Mouse (Mus musculus) lung, embryonic 14.5 days (tissue): ENCODE results near the gene Onecut1. TPM values are rescaled to one million over a fixed set of nuclear protein-coding genes. Genes with fewer than 3 reads are reported as not detected.

Source experiments
- ATAC-seq: fragments of 200-750 bp; cut with Nextera tagmentation; 2 replicates; pipeline ENCODE4 v1.8.0; 2017; ENCODE audit warnings: mild to moderate bottlenecking, moderate TSS enrichment, moderate library complexity; ENCODE audit not compliant: insufficient read depth
- DNase-seq: peaks from one replicate; pipeline ENCODE4 v3.0.0-alpha.2; 2015
- H3K27ac ChIP-seq: fragments of 300-500 bp; sonication (generic); 2 replicates; pipeline ENCODE4 v1.5.1; 2014; ENCODE audit warnings: low read depth, mild to moderate bottlenecking, moderate library complexity
- H3K27me3 ChIP-seq: fragments of 300-500 bp; sonication (generic); 2 replicates; pipeline ENCODE4 v1.6.1; 2014; ENCODE audit warnings: low read length, control low read depth; ENCODE audit not compliant: insufficient read depth
- H3K36me3 ChIP-seq: fragments of 300-500 bp; sonication (generic); 2 replicates; pipeline ENCODE4 v1.6.1; 2014; ENCODE audit warnings: control low read depth; ENCODE audit not compliant: insufficient read depth
- H3K4me1 ChIP-seq: fragments of 300-500 bp; sonication (generic); 2 replicates; pipeline ENCODE4 v1.6.1; 2014; ENCODE audit warnings: antibody characterized with exemption, control low read depth; ENCODE audit not compliant: insufficient read depth
- H3K4me2 ChIP-seq: fragments of 300-500 bp; sonication (generic); 2 replicates; pipeline ENCODE4 v1.6.1; 2014; ENCODE audit warnings: mild to moderate bottlenecking
- H3K4me3 ChIP-seq: fragments of 300-500 bp; sonication (generic); 2 replicates; pipeline ENCODE4 v1.5.1; 2014; ENCODE audit warnings: low read depth, low read length
- H3K9ac ChIP-seq: fragments of 300-500 bp; sonication (generic); 2 replicates; pipeline ENCODE4 v1.6.1; 2014
- H3K9me3 ChIP-seq: fragments of 300-500 bp; sonication (generic); 2 replicates; pipeline ENCODE4 v1.6.1; 2016; ENCODE audit warnings: low read depth, low read length, control low read depth
- CTCF ChIP-seq: IDR thresholded peaks from 2 replicates; pipeline ENCODE4 v1.5.1; 2016; ENCODE audit warnings: antibody characterized with exemption, low read depth
- WGBS: fragments of 180-500 bp; shearing (Covaris S2); extraction: QIAGEN DNeasy Blood & Tissue Kit; methylation state at CpG from one replicate; pipeline ENCODE4 v1.1.7; 2014; 5-methylcytosine and 5-hydroxymethylcytosine counted together
- polyA plus RNA-seq: library from polyadenylated mRNA; unstranded; fragments of >200 nt; fragmentation: Nextera tagmentation; extraction: Ambion mirVana; gene quantifications from 2 replicates; pipeline ENCODE4 v1.2.1, GENCODE M21; 2014

Onecut1 gene
- polyA plus RNA-seq, 1 experiment from 2014 or later = not detected

GRCm38 (mm10) chr9:74900141-74900540 is 38.4 kb downstream of the Onecut1 start:
- no peak overlapping the region for H3K4me3 ChIP-seq
- ATAC-seq (no peak), DNase-seq (no peak)
- TF ChIP-seq CTCF = no peak
- no peaks in the 10 kb centered on the region for H3K9me3 ChIP-seq
- H3K9ac ChIP-seq = no peak overlapping the region
- H3K27me3 ChIP-seq = no peaks in the 10 kb centered on the region
- no peak overlapping the region for H3K4me2 ChIP-seq
- WGBS = 81% methylated on average over 2 of the region's 2 CpGs
- no peak overlapping the region for H3K27ac ChIP-seq
- H3K4me1 ChIP-seq = no peaks in the 10 kb centered on the region
- H3K36me3 ChIP-seq = no peaks in the 10 kb centered on the region

- H3K4me2 ChIP-seq = no peak overlapping the region
- no peaks in the 10 kb centered on the region for H3K9me3 ChIP-seq
- ATAC-seq (peak; percentile 71; the same call in 1 of the 2 replicates), DNase-seq (peak; percentile 93)
- no peaks in the 10 kb centered on the region for H3K4me1 ChIP-seq
- no peak overlapping the region for H3K9ac ChIP-seq
- no peak overlapping the region for H3K27ac ChIP-seq
- WGBS = 10% methylated on average over 7 of the region's 7 CpGs
- TF ChIP-seq CTCF = peak; percentile 87
- H3K36me3 ChIP-seq = no peaks in the 10 kb centered on the region
- no peaks in the 10 kb centered on the region for H3K27me3 ChIP-seq
- H3K4me3 ChIP-seq = no peak overlapping the region
These were observed 43.3 kb downstream of the Onecut1 start for GRCm38 (mm10) chr9:74904866-74905508.

- 17% methylated on average over 4 of the region's 4 CpGs for WGBS
These were observed 45.2 kb downstream of the Onecut1 start for GRCm38 (mm10) chr9:74906951-74907350.

GRCm38 (mm10) chr9:74909245-74909644 is 47.5 kb downstream of the Onecut1 start:
- Histone ChIP-seq H3K4me3 (no peak overlapping the region), H3K27ac (no peak overlapping the region), H3K9ac (no peak overlapping the region), H3K36me3 (no peaks in the 10 kb centered on the region), H3K4me1 (no peaks in the 10 kb centered on the region), H3K9me3 (no peaks in the 10 kb centered on the region), H3K27me3 (no peaks in the 10 kb centered on the region), H3K4me2 (no peak overlapping the region)
- TF ChIP-seq CTCF = no peak
- WGBS = 63% methylated on average over 15 of the region's 15 CpGs
- ATAC-seq (no peak), DNase-seq (peak; percentile 44)

More at GRCm38 (mm10) chr9:74906951-74907350, 45.2 kb downstream of the Onecut1 start:
- Histone ChIP-seq H3K4me2 (no peak overlapping the region), H3K27ac (no peak overlapping the region), H3K4me1 (no peaks in the 10 kb centered on the region), H3K9me3 (no peaks in the 10 kb centered on the region), H3K36me3 (no peaks in the 10 kb centered on the region), H3K9ac (no peak overlapping the region), H3K4me3 (no peak overlapping the region), H3K27me3 (no peaks in the 10 kb centered on the region)
- ATAC-seq (peak; percentile 64; the same call in 1 of the 2 replicates), DNase-seq (peak; percentile 21)
- TF ChIP-seq CTCF = no peak

- 77% methylated on average over 6 of the region's 6 CpGs for WGBS
- no peak for TF ChIP-seq CTCF
- no peaks in the 10 kb centered on the region for H3K27me3 ChIP-seq
- no peak overlapping the region for H3K9ac ChIP-seq
- no peaks in the 10 kb centered on the region for H3K9me3 ChIP-seq
- H3K4me1 ChIP-seq = no peaks in the 10 kb centered on the region
- no peak overlapping the region for H3K4me2 ChIP-seq
- ATAC-seq (no peak), DNase-seq (no peak)
- H3K4me3 ChIP-seq = no peak overlapping the region
- H3K27ac ChIP-seq = no peak overlapping the region
- H3K36me3 ChIP-seq = no peaks in the 10 kb centered on the region
These were observed 48.6 kb downstream of the Onecut1 start for GRCm38 (mm10) chr9:74910226-74910759.

GRCm38 (mm10) chr9:74911430-74911829 is 49.7 kb downstream of the Onecut1 start:
- Histone ChIP-seq H3K4me3 (no peak overlapping the region), H3K4me1 (no peaks in the 10 kb centered on the region), H3K27me3 (no peaks in the 10 kb centered on the region), H3K9me3 (no peaks in the 10 kb centered on the region), H3K4me2 (no peak overlapping the region), H3K9ac (no peak overlapping the region), H3K27ac (no peak overlapping the region; the same call in 1 of the 2 replicates), H3K36me3 (no peaks in the 10 kb centered on the region)
- no peak for TF ChIP-seq CTCF
- DNase-seq (no peak), ATAC-seq (no peak)
- WGBS = 64% methylated on average over 4 of the region's 4 CpGs

GRCm38 (mm10) chr9:74911919-74912318 is 50.2 kb downstream of the Onecut1 start:
- H3K4me2 ChIP-seq = no peak overlapping the region
- H3K4me1 ChIP-seq = no peaks in the 10 kb centered on the region
- H3K27ac ChIP-seq = no peak overlapping the region; the same call in 1 of the 2 replicates
- DNase-seq (peak; percentile 17), ATAC-seq (no peak)
- H3K9me3 ChIP-seq = no peaks in the 10 kb centered on the region
- no peak for TF ChIP-seq CTCF
- H3K27me3 ChIP-seq = no peaks in the 10 kb centered on the region
- H3K4me3 ChIP-seq = no peak overlapping the region
- WGBS = 33% methylated on average over 2 of the region's 2 CpGs
- H3K36me3 ChIP-seq = no peaks in the 10 kb centered on the region
- H3K9ac ChIP-seq = no peak overlapping the region
